Mouse (Mus musculus) ES-E14 (cell line): ENCODE results near the gene Axin1. TPM values are rescaled to one million over a fixed set of nuclear protein-coding genes. Genes with fewer than 3 reads are reported as not detected.
A peak's percentile ranks its signal among the peaks of the same experiment; 100 is the strongest.

Source experiments
- DNase-seq: peaks from one replicate; pipeline ENCODE4 v3.0.0-alpha.2; 2013; ENCODE audit warnings: low read depth, low spot score
- H3K27ac ChIP-seq: 2 replicates; pipeline ENCODE4 v1.5.1; 2012; ENCODE audit warnings: low read depth, mild to moderate bottlenecking, low read length, moderate library complexity, mixed read lengths; ENCODE audit not compliant: poor library complexity, insufficient read depth, severe bottlenecking
- H3K36me3 ChIP-seq: 2 replicates; pipeline ENCODE4 v1.6.1; 2012; ENCODE audit warnings: mild to moderate bottlenecking, low read length, moderate library complexity, mixed read lengths; ENCODE audit not compliant: control insufficient read depth, poor library complexity, insufficient read depth, severe bottlenecking
- H3K4me1 ChIP-seq, 2 experiments: fragments of 150-350 bp in 1 of 2; sonication (generic) in 1 of 2; 2 replicates each; pipeline ENCODE4 v1.6.1; 2012; ENCODE audit warnings: low read length in 2 of 2, mild to moderate bottlenecking in 1 of 2, mixed read lengths in 1 of 2; ENCODE audit not compliant: control insufficient read depth in 2 of 2, insufficient read depth in 2 of 2, poor library complexity in 1 of 2
- H3K4me3 ChIP-seq, 2 experiments: fragments of 150-350 bp in 1 of 2; sonication (generic) in 1 of 2; 2 replicates each; pipeline ENCODE4 v1.5.1; 2012; ENCODE audit warnings: low read length in 2 of 2, low read depth in 1 of 2, mild to moderate bottlenecking in 1 of 2, mixed read lengths in 1 of 2; ENCODE audit not compliant: insufficient read depth in 1 of 2, poor library complexity in 1 of 2, severe bottlenecking in 1 of 2
- H3K9ac ChIP-seq: 2 replicates; pipeline ENCODE4 v1.6.1; 2012; ENCODE audit warnings: low read depth, mild to moderate bottlenecking, low read length, mixed read lengths; ENCODE audit not compliant: poor library complexity, insufficient read depth, severe bottlenecking
- H3K9me3 ChIP-seq: fragments of 150-350 bp; sonication (generic); 2 replicates; pipeline ENCODE4 v1.6.1; 2012; ENCODE audit warnings: low read depth, mild to moderate bottlenecking, low read length; ENCODE audit not compliant: control insufficient read depth, insufficient read depth
- CHD2 ChIP-seq: IDR thresholded peaks from 2 replicates; pipeline ENCODE4 v1.6.1; 2014; ENCODE audit warnings: mild to moderate bottlenecking, low read depth, low read length, inconsistent platforms
- HCFC1 ChIP-seq: IDR thresholded peaks from 2 replicates; pipeline ENCODE4 v1.6.1; 2012; ENCODE audit warnings: low read length, inconsistent platforms, borderline replicate concordance; ENCODE audit not compliant: insufficient read depth
- MAFK ChIP-seq: IDR thresholded peaks from 2 replicates; pipeline ENCODE4 v1.6.1; 2014; ENCODE audit warnings: mild to moderate bottlenecking, low read depth, low read length, inconsistent platforms; ENCODE audit not compliant: insufficient read depth
- ZC3H11A ChIP-seq: IDR thresholded peaks from 2 replicates; pipeline ENCODE4 v1.6.1; 2012; ENCODE audit warnings: low read depth, mild to moderate bottlenecking, inconsistent platforms, low read length, borderline replicate concordance
- ZNF384 ChIP-seq: IDR thresholded peaks from 2 replicates; pipeline ENCODE4 v1.6.1; 2012; ENCODE audit warnings: low read depth, low read length, inconsistent platforms
- in situ Hi-C, 2 experiments: fragments of 600-800 bp; cut with MboI; formaldehyde crosslinking; loops; one replicate each; pipeline ENCODE4 v1.15.1; 2025; ENCODE audit warnings: low sequenced_read_pairs in 2 of 2, inconsistent platforms in 1 of 2; ENCODE audit not compliant: unreplicated experiment in 2 of 2
- total RNA-seq: library from RNA; depleted of rRNA; stranded (reverse); fragments of 300-350 nt; gene quantifications from 2 replicates; pipeline ENCODE4 v1.2.3, GENCODE M21; 2012

Axin1 gene
- total RNA-seq, 1 experiment: 33.6 TPM

- H3K9me3 ChIP-seq: no peaks in the 10 kb centered on the region
- peaks cover 14% of the 10 kb centered on the region; the same call in 1 of the 2 replicates for H3K36me3 ChIP-seq
- no peak overlapping the region for H3K27ac ChIP-seq
- peaks cover 0 to 2% of the 10 kb centered on the region in 2 experiments; a peak in 1 of 4 replicates for H3K4me1 ChIP-seq
- no peak for DNase-seq
- TF ChIP-seq CHD2: no peak
- no peak overlapping the region for H3K9ac ChIP-seq
- no peak overlapping the region for H3K4me3 ChIP-seq
- in situ Hi-C loops: no loop called here
Measured at GRCm38 (mm10) chr17:26131856-26132853, 6.3 kb upstream of the Axin1 start.

GRCm38 (mm10) chr17:26137106-26137750 lies 1.3 kb upstream of the Axin1 start:
- Histone ChIP-seq H3K27ac (no peak overlapping the region), H3K36me3 (no peaks in the 10 kb centered on the region), H3K9me3 (no peaks in the 10 kb centered on the region), H3K4me1 (peaks cover 0 to 5% of the 10 kb centered on the region in 2 experiments; a peak in 1 of 4 replicates), H3K9ac (no peak overlapping the region), H3K4me3 (no peak overlapping the region)
- no peak for DNase-seq
- no peak for TF ChIP-seq HCFC1
- TF ChIP-seq MAFK: no peak
- no peak for TF ChIP-seq ZC3H11A
- TF ChIP-seq CHD2: no peak
- no peak for TF ChIP-seq ZNF384
- in situ Hi-C loops: no loop called here

GRCm38 (mm10) chr17:26137751-26138130 lies 747 bp upstream of the Axin1 start:
- DNase-seq: no peak

GRCm38 (mm10) chr17:26138901-26139381 lies 453 bp downstream of the Axin1 start:
- TF ChIP-seq CHD2 (no peak), ZNF384 (no peak), ZC3H11A (no peak), HCFC1 (no peak), MAFK (no peak)
- in situ Hi-C loops: no loop called here
- H3K27ac ChIP-seq: peak overlapping the region; percentile 67

More at GRCm38 (mm10) chr17:26137751-26138130, 747 bp upstream of the Axin1 start:
- Histone ChIP-seq H3K27ac (no peak overlapping the region; the same call in 1 of the 2 replicates), H3K4me3 (peak overlapping the region in 1 of 2 experiments; percentile 92; a peak in 3 of 4 replicates), H3K4me1 (peaks cover 0 to 5% of the 10 kb centered on the region in 2 experiments; a peak in 1 of 4 replicates), H3K9me3 (no peaks in the 10 kb centered on the region), H3K36me3 (peaks cover 2% of the 10 kb centered on the region), H3K9ac (peak overlapping the region; percentile 53; the same call in 1 of the 2 replicates)
- TF ChIP-seq HCFC1: no peak
- no peak for TF ChIP-seq CHD2
- no peak for TF ChIP-seq ZC3H11A
- TF ChIP-seq MAFK: no peak
- no peak for TF ChIP-seq ZNF384
- in situ Hi-C loops: no loop called here

More at GRCm38 (mm10) chr17:26138901-26139381, 453 bp downstream of the Axin1 start:
- Histone ChIP-seq H3K36me3 (peaks cover 10% of the 10 kb centered on the region), H3K4me1 (peaks cover 0 to 5% of the 10 kb centered on the region in 2 experiments; a peak in 1 of 4 replicates), H3K9me3 (no peaks in the 10 kb centered on the region), H3K4me3 (peak overlapping the region; percentile 92 to 93), H3K9ac (peak overlapping the region; percentile 88)
- no peak for DNase-seq
